Mouse (Mus musculus): ENCODE results near the gene Cfap99.

DNA sequence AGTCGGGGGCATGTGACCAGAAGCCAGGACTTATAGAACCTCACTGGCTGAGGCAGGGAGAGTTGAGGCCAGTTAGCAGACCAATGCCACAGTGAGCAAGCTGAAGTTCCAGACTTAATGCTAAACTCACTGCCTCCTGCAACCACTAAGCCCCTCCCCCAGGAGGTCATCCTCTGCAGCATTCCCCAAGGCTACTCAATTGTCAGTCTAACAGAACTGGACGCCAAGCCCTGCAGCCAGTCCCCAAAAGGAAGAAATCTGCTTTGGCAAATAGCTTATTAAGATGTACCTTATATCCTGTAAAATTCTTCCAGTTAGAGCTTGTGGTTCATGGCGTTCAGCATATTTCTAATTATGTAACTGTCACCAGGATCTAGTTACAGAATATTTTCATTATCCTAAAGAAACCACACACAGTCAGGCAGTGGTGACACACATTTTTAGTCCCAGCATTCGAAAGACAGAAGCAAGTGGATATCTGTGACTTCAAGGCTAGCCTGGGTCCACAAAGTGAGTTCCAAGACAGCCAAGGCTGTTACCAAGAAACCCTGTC lies 35.4 kb upstream of the Cfap99 start:
- TF ChIP-seq CTCF (IDR thresholded peaks at IDR 0.05; ENCODE audit: low read depth, low read length) (no peak), POLR2A (IDR thresholded peaks at IDR 0.05; ENCODE audit: insufficient read depth, low read length) (no peak)
